Mouse (Mus musculus): ENCODE measurements around the gene Tmem266. TPM values are rescaled to one million over a fixed set of nuclear protein-coding genes. Genes with fewer than 3 reads are reported as not detected.

Tmem266 gene
- total and polyA plus RNA-seq, 2 experiments from 2014 or later = 4.8 to 8.9 TPM

DNA sequence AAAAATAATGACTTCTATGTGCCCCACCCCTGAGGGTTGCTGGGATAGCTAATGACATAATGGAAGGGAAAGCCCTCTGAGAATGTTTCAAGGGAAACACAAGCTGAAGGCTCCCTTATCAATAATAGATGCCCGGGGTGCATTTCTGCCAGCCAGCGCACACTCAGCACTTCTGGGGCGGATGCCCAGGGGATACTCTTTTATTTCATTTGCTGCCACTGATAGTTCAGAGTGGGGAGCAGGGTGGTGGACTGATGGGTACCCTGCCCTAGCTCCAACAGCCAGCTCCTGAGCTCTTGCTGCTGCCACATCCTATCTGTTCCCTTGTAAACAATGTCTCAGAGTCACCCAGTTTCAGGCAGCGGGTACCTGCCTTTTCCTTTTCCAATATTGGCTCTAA is 120.8 kb downstream of the Tmem266 start:
- no peak overlapping the region for H3K4me2 ChIP-seq (ENCODE audit: low read depth)
- no peaks in the 10 kb centered on the region for H3K36me3 ChIP-seq (ENCODE audit: insufficient read depth)
- H3K4me1 ChIP-seq (ENCODE audit: insufficient read depth) = no peaks in the 10 kb centered on the region
- no peak overlapping the region for H3K4me3 ChIP-seq (ENCODE audit: low read depth, low read length)
- DNase-seq (no peak), ATAC-seq (no peak)
- no peaks in the 10 kb centered on the region for H3K9me3 ChIP-seq (ENCODE audit: low read length)
- H3K27ac ChIP-seq (ENCODE audit: low read depth, low read length) = no peak overlapping the region
- no peak overlapping the region for H3K9ac ChIP-seq
- whole genome bisulfite sequencing = 87% methylated on average over 4 of the region's 4 CpGs
- no peaks in the 10 kb centered on the region for H3K27me3 ChIP-seq (ENCODE audit: insufficient read depth, low read length)
- TF ChIP-seq CTCF (IDR thresholded peaks at IDR 0.05; ENCODE audit: low read depth) = no peak

- ATAC-seq (no peak), DNase-seq (no peak)
- Histone ChIP-seq H3K36me3 (ENCODE audit: insufficient read depth) (no peaks in the 10 kb centered on the region), H3K9ac (no peak overlapping the region), H3K27me3 (ENCODE audit: insufficient read depth, low read length) (no peaks in the 10 kb centered on the region), H3K9me3 (ENCODE audit: low read length) (no peaks in the 10 kb centered on the region), H3K4me1 (ENCODE audit: insufficient read depth) (no peaks in the 10 kb centered on the region), H3K4me3 (ENCODE audit: low read depth, low read length) (no peak overlapping the region), H3K27ac (ENCODE audit: low read depth, low read length) (no peak overlapping the region), H3K4me2 (ENCODE audit: low read depth) (no peak overlapping the region)
- 70% methylated on average over 1 of the region's 1 CpGs for WGBS
- TF ChIP-seq CTCF (IDR thresholded peaks at IDR 0.05; ENCODE audit: low read depth) = no peak
Measured at GRCm38 (mm10) chr9:55449108-55449507, 122.4 kb downstream of the Tmem266 start.

DNA sequence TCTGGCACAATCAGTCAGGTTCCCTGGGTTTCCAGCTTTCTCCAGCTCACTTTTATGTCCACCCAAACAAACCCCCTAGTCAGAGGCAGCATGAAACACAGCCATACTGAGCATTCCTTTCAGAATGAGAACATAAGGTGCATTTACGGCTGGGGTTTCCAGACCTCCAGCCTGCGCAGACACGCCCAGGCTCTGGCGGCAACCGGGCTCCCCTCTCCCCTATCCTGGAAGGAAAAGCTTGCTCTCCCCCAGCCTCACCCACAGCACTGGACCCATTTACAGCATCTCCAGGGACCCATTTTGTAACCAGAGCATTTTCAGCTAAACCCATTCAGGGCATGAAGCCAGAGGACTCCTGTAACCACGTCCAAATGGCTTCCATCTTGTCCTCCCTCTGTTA is 123.3 kb downstream of the Tmem266 start:
- WGBS = 84% methylated on average over 6 of the region's 6 CpGs
- H3K27ac ChIP-seq (ENCODE audit: low read depth, low read length) = no peak overlapping the region
- no peak for ATAC-seq

DNA sequence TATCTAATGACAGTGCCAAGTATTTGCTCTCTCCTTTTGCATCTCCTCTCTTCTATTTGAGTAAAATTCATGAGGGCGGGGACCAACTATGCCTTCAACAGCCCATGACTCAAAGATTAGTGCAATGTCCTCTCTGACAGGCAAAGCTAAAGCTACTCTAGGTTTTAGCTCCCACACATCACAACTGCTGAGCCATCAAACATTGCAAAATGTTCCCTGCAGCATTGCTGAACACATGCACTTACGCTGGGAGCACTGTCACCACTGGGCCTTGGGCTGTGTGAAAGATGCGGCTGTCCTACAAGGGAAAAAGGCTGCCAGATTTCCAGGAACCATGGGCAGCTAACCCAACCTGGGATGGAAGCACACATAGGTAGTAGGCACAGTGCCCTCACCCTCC is 124.7 kb downstream of the Tmem266 start:
- Histone ChIP-seq H3K36me3 (ENCODE audit: insufficient read depth) (no peaks in the 10 kb centered on the region), H3K4me1 (ENCODE audit: insufficient read depth) (no peaks in the 10 kb centered on the region), H3K4me3 (ENCODE audit: low read depth, low read length) (no peak overlapping the region), H3K9me3 (ENCODE audit: low read length) (no peaks in the 10 kb centered on the region), H3K27ac (ENCODE audit: low read depth, low read length) (no peak overlapping the region), H3K9ac (no peak overlapping the region), H3K27me3 (ENCODE audit: insufficient read depth, low read length) (no peaks in the 10 kb centered on the region), H3K4me2 (ENCODE audit: low read depth) (no peak overlapping the region)
- no peak for TF ChIP-seq CTCF (IDR thresholded peaks at IDR 0.05; ENCODE audit: low read depth)
- no peak for DNase-seq
- ATAC-seq = no peak
- WGBS = 98% methylated on average over 3 of the region's 3 CpGs

More for the DNA sequence above, 123.3 kb downstream of the Tmem266 start:
- Histone ChIP-seq H3K27me3 (ENCODE audit: insufficient read depth, low read length) (no peaks in the 10 kb centered on the region), H3K4me1 (ENCODE audit: insufficient read depth) (no peaks in the 10 kb centered on the region), H3K4me3 (ENCODE audit: low read depth, low read length) (no peak overlapping the region), H3K9ac (no peak overlapping the region), H3K4me2 (ENCODE audit: low read depth) (no peak overlapping the region), H3K36me3 (ENCODE audit: insufficient read depth) (no peaks in the 10 kb centered on the region), H3K9me3 (ENCODE audit: low read length) (no peaks in the 10 kb centered on the region)
- DNase-seq = no peak
- TF ChIP-seq CTCF (IDR thresholded peaks at IDR 0.05; ENCODE audit: low read depth) = no peak

GRCm38 (mm10) chr9:55452906-55453305 is 126.2 kb downstream of the Tmem266 start:
- H3K9ac ChIP-seq = no peak overlapping the region
- no peak overlapping the region for H3K4me3 ChIP-seq (ENCODE audit: low read depth, low read length)
- no peaks in the 10 kb centered on the region for H3K9me3 ChIP-seq (ENCODE audit: low read length)
- H3K4me1 ChIP-seq (ENCODE audit: insufficient read depth) = no peaks in the 10 kb centered on the region
- DNase-seq (no peak), ATAC-seq (no peak)
- no peaks in the 10 kb centered on the region for H3K27me3 ChIP-seq (ENCODE audit: insufficient read depth, low read length)
- no peak overlapping the region for H3K27ac ChIP-seq (ENCODE audit: low read depth, low read length)
- WGBS = 98% methylated on average over 1 of the region's 1 CpGs
- no peak overlapping the region for H3K4me2 ChIP-seq (ENCODE audit: low read depth)
- H3K36me3 ChIP-seq (ENCODE audit: insufficient read depth) = no peaks in the 10 kb centered on the region
- no peak for TF ChIP-seq CTCF (IDR thresholded peaks at IDR 0.05; ENCODE audit: low read depth)

- 93% methylated on average over 5 of the region's 5 CpGs for WGBS
- no peak overlapping the region for H3K27ac ChIP-seq (ENCODE audit: low read depth, low read length)
- DNase-seq (no peak), ATAC-seq (no peak)
- no peak overlapping the region for H3K9ac ChIP-seq
- no peaks in the 10 kb centered on the region for H3K9me3 ChIP-seq (ENCODE audit: low read length)
- no peak overlapping the region for H3K4me3 ChIP-seq (ENCODE audit: low read depth, low read length)
- H3K4me1 ChIP-seq (ENCODE audit: insufficient read depth) = no peaks in the 10 kb centered on the region
- no peak overlapping the region for H3K4me2 ChIP-seq (ENCODE audit: low read depth)
- no peaks in the 10 kb centered on the region for H3K27me3 ChIP-seq (ENCODE audit: insufficient read depth, low read length)
- no peak for TF ChIP-seq CTCF (IDR thresholded peaks at IDR 0.05; ENCODE audit: low read depth)
- H3K36me3 ChIP-seq (ENCODE audit: insufficient read depth) = no peaks in the 10 kb centered on the region
Measured at GRCm38 (mm10) chr9:55453366-55453765, 126.7 kb downstream of the Tmem266 start.

DNA sequence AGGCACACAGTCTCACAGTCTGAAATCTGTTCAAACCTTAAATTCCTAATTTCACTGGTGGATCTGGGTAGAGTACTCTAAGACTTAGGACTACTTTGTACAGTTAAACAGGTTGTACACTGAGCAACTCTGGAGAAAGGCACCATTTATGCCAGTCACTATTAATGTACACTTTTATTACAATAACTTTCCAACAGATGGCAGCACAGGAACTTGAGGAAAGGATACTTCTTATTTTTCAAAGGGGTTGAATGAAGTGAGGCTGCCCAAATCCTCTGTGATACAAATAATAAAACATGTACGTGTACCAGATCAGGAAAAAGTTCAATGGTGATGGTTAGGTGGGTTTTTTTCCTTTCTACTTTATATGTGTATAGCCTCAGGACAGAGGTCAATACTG is 141.7 kb downstream of the Tmem266 start:
- no peak overlapping the region for H3K4me2 ChIP-seq (ENCODE audit: low read depth)
- peak; percentile 52 for TF ChIP-seq CTCF (IDR thresholded peaks at IDR 0.05; ENCODE audit: low read depth)
- no peaks in the 10 kb centered on the region for H3K36me3 ChIP-seq (ENCODE audit: insufficient read depth)
- DNase-seq (peak; percentile 36), ATAC-seq (no peak)
- 51% methylated on average over 1 of the region's 1 CpGs for WGBS
- no peaks in the 10 kb centered on the region for H3K4me1 ChIP-seq (ENCODE audit: insufficient read depth)
- H3K9me3 ChIP-seq (ENCODE audit: low read length) = no peaks in the 10 kb centered on the region
- no peak overlapping the region for H3K27ac ChIP-seq (ENCODE audit: low read depth, low read length)
- no peak overlapping the region for H3K4me3 ChIP-seq (ENCODE audit: low read depth, low read length)
- H3K9ac ChIP-seq = no peak overlapping the region
- no peaks in the 10 kb centered on the region for H3K27me3 ChIP-seq (ENCODE audit: insufficient read depth, low read length)

DNA sequence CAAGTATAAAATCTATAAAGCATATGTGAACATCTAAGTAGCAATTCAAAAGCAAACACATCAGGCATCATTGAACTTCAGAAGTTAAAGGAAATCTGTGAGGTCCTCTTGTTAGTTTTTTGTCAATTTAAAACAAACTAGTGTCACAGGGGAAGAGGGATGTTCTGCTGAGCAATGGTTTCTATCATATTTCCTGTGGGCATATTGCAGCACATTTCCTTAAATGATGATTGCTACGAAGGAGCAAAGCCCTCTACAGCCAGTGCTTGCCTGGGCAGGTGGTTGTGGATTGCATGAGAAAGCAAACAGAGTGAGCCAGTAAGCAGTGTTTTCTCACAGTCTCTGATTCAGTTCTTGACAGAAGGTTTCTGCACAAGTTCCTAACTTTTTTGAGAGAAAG is 149.4 kb downstream of the Tmem266 start:
- no peaks in the 10 kb centered on the region for H3K9me3 ChIP-seq (ENCODE audit: low read length)
- no peaks in the 10 kb centered on the region for H3K4me1 ChIP-seq (ENCODE audit: insufficient read depth)
- TF ChIP-seq CTCF (IDR thresholded peaks at IDR 0.05; ENCODE audit: low read depth) = no peak
- no peak overlapping the region for H3K4me2 ChIP-seq (ENCODE audit: low read depth)
- ATAC-seq (no peak), DNase-seq (no peak)
- no peaks in the 10 kb centered on the region for H3K36me3 ChIP-seq (ENCODE audit: insufficient read depth)
- 89% methylated on average over 1 of the region's 1 CpGs for WGBS
- no peaks in the 10 kb centered on the region for H3K27me3 ChIP-seq (ENCODE audit: insufficient read depth, low read length)
- no peak overlapping the region for H3K27ac ChIP-seq (ENCODE audit: low read depth, low read length)
- no peak overlapping the region for H3K4me3 ChIP-seq (ENCODE audit: low read depth, low read length)
- no peak overlapping the region for H3K9ac ChIP-seq
